Mouse (Mus musculus) neural tube, embryonic 13.5 days (tissue): ENCODE results near the gene Agap1. TPM values are rescaled to one million over a fixed set of nuclear protein-coding genes. Genes with fewer than 3 reads are reported as not detected.

ENCODE experiments used
- ATAC-seq: fragments of 200-750 bp; cut with Nextera tagmentation; 2 replicates; pipeline ENCODE4 v1.8.0; 2017; ENCODE audit warnings: low read depth, mild to moderate bottlenecking, moderate TSS enrichment, moderate library complexity
- H3K27ac ChIP-seq: fragments of 300-500 bp; sonication (generic); replicated peaks from 2 replicates; pipeline ENCODE4 v1.5.1; 2015; ENCODE audit warnings: moderate library complexity, mild to moderate bottlenecking, inconsistent platforms
- H3K27me3 ChIP-seq: fragments of 300-500 bp; sonication (generic); 2 replicates; pipeline ENCODE4 v1.6.1; 2015; ENCODE audit warnings: mild to moderate bottlenecking, inconsistent platforms
- H3K36me3 ChIP-seq: fragments of 300-500 bp; sonication (generic); 2 replicates; pipeline ENCODE4 v1.6.1; 2015; ENCODE audit warnings: mild to moderate bottlenecking, inconsistent platforms
- H3K4me1 ChIP-seq: fragments of 300-500 bp; sonication (generic); replicated peaks from 2 replicates; pipeline ENCODE4 v1.6.1; 2015; ENCODE audit warnings: inconsistent platforms
- H3K4me2 ChIP-seq: fragments of 300-500 bp; sonication (generic); 2 replicates; pipeline ENCODE4 v1.6.1; 2015; ENCODE audit warnings: inconsistent platforms, mild to moderate bottlenecking, moderate library complexity
- H3K4me3 ChIP-seq: fragments of 300-500 bp; sonication (generic); 2 replicates; pipeline ENCODE4 v1.5.1; 2015; ENCODE audit warnings: mild to moderate bottlenecking, inconsistent platforms
- H3K9ac ChIP-seq: fragments of 300-500 bp; sonication (generic); 2 replicates; pipeline ENCODE4 v1.6.1; 2015; ENCODE audit warnings: moderate library complexity, mild to moderate bottlenecking, inconsistent platforms
- H3K9me3 ChIP-seq: fragments of 300-500 bp; sonication (generic); 2 replicates; pipeline ENCODE4 v1.6.1; 2016; ENCODE audit warnings: inconsistent platforms
- WGBS: fragments of 180-500 bp; shearing (Covaris S2); methylation state at CpG from one replicate; pipeline ENCODE4 v1.1.7; 2015; 5-methylcytosine and 5-hydroxymethylcytosine counted together
- polyA plus RNA-seq: library from polyadenylated mRNA; unstranded; fragments of >200 nt; fragmentation: Nextera tagmentation; extraction: Ambion mirVana; gene quantifications from 2 replicates; pipeline ENCODE4 v1.2.1, GENCODE M21; 2015

Agap1 gene
- polyA plus RNA-seq, 1 experiment from 2014 or later, result 48.1 TPM

- H3K4me3 ChIP-seq, result no peak overlapping the region
- no peak overlapping the region for H3K27ac ChIP-seq
- ATAC-seq, result no peak
- no peak overlapping the region for H3K4me2 ChIP-seq
- H3K27me3 ChIP-seq, result no peaks in the 10 kb centered on the region
- 89% methylated on average over 9 of the region's 9 CpGs for WGBS
- peaks cover 41% of the 10 kb centered on the region for H3K4me1 ChIP-seq
- no peak overlapping the region for H3K9ac ChIP-seq
- peaks cover 23% of the 10 kb centered on the region for H3K36me3 ChIP-seq
- H3K9me3 ChIP-seq, result no peaks in the 10 kb centered on the region
Observed at GRCm38 (mm10) chr1:89617336-89617735, 162.7 kb downstream of the Agap1 start.

GRCm38 (mm10) chr1:89619963-89620362 is 165.4 kb downstream of the Agap1 start:
- Histone ChIP-seq H3K27me3 (no peaks in the 10 kb centered on the region), H3K36me3 (peaks cover 15% of the 10 kb centered on the region), H3K4me2 (no peak overlapping the region), H3K27ac (no peak overlapping the region), H3K4me1 (peaks cover 42% of the 10 kb centered on the region), H3K9ac (no peak overlapping the region), H3K4me3 (no peak overlapping the region), H3K9me3 (no peaks in the 10 kb centered on the region)
- 0 out of 2 replicates have a peak, but pooled peaks have one; percentile 7 for ATAC-seq
- 66% methylated on average over 2 of the region's 2 CpGs for WGBS

DNA sequence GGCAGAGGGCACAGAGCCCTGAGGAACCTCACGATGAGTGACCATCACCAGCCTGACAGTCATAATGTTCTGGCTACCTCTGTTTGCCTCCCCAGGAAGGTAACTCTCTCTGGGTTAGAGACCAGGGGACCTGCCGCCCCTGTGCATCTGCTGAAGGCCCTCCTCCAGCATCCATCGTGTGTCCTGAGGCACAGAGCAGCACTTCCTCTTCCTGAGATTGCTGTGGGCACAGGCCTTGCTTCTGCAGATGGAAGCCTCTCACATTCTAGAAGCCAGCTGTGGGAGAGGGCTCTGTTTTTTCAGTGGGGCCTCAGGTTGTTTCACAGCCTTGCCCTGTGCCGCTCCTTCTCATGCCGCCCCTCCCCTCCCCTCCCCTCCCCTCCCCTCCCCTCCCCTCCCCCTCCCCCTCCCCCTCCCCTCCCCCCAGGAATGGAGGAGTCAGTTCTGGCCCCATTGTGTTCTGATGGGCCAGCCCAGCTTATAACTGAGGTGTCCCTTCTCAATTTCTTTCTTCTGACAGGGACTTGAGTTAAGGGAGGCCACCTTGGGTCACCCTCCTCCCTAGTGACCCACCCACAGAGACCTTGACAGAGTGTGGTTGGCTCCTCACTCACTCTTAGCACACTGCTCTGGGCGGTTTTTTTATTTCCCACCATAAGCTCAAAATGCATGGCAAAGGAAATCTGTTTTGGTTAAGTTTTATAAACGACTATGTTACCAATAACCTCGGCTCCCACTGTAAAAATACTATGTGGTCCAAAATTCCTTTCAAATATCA is 166.6 kb downstream of the Agap1 start:
- H3K4me3 ChIP-seq, result no peak overlapping the region
- no peak overlapping the region for H3K27ac ChIP-seq
- H3K4me1 ChIP-seq, result peaks cover 46% of the 10 kb centered on the region
- no peaks in the 10 kb centered on the region for H3K9me3 ChIP-seq
- H3K9ac ChIP-seq, result no peak overlapping the region
- H3K36me3 ChIP-seq, result peaks cover 21% of the 10 kb centered on the region
- ATAC-seq, result no peak
- H3K4me2 ChIP-seq, result no peak overlapping the region
- WGBS, result 76% methylated on average over 8 of the region's 8 CpGs
- H3K27me3 ChIP-seq, result no peaks in the 10 kb centered on the region

- 78% methylated on average over 8 of the region's 8 CpGs for WGBS
- H3K27ac ChIP-seq, result no peak overlapping the region
- no peak overlapping the region for H3K9ac ChIP-seq
Observed at GRCm38 (mm10) chr1:89621952-89622351, 167.3 kb downstream of the Agap1 start.

GRCm38 (mm10) chr1:89622801-89623200 is 168.2 kb downstream of the Agap1 start:
- no peaks in the 10 kb centered on the region for H3K9me3 ChIP-seq
- no peak for ATAC-seq
- no peak overlapping the region for H3K4me3 ChIP-seq
- H3K4me2 ChIP-seq, result no peak overlapping the region
- peaks cover 18% of the 10 kb centered on the region for H3K36me3 ChIP-seq
- H3K4me1 ChIP-seq, result peaks cover 61% of the 10 kb centered on the region
- H3K9ac ChIP-seq, result no peak overlapping the region
- H3K27me3 ChIP-seq, result no peaks in the 10 kb centered on the region
- no peak overlapping the region for H3K27ac ChIP-seq
- 84% methylated on average over 7 of the region's 7 CpGs for WGBS

More at GRCm38 (mm10) chr1:89621952-89622351, 167.3 kb downstream of the Agap1 start:
- Histone ChIP-seq H3K4me2 (no peak overlapping the region), H3K4me3 (no peak overlapping the region), H3K36me3 (peaks cover 18% of the 10 kb centered on the region), H3K4me1 (peaks cover 53% of the 10 kb centered on the region), H3K9me3 (no peaks in the 10 kb centered on the region), H3K27me3 (no peaks in the 10 kb centered on the region)
- ATAC-seq, result no peak

DNA sequence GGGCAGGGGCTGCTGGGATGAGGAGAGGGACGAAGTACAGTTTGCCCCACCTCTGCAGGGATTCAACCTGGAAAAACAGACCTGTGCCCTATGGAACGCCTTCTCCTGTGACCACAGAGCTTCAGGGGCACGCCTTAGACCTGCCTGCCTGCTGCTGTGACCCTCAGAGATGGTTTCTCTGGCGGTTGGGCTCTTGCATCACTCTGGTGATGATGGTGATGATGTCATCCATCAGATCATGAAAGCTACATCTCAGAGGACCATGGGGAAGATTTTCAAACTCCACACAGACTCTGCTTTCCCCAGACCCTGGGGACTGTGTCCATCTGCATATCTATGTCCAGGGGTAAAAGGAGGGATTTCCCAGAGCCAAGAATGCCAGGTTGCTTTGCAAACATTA is 170.7 kb downstream of the Agap1 start:
- Histone ChIP-seq H3K4me3 (no peak overlapping the region), H3K4me2 (no peak overlapping the region), H3K9ac (no peak overlapping the region), H3K4me1 (peaks cover 45% of the 10 kb centered on the region), H3K27ac (no peak overlapping the region), H3K27me3 (no peaks in the 10 kb centered on the region), H3K9me3 (no peaks in the 10 kb centered on the region), H3K36me3 (peaks cover 38% of the 10 kb centered on the region)
- 84% methylated on average over 4 of the region's 4 CpGs for whole genome bisulfite sequencing
- ATAC-seq, result no peak

GRCm38 (mm10) chr1:89625967-89626366 is 171.4 kb downstream of the Agap1 start:
- H3K9ac ChIP-seq, result no peak overlapping the region
- peaks cover 39% of the 10 kb centered on the region for H3K4me1 ChIP-seq
- no peak overlapping the region for H3K27ac ChIP-seq
- no peak for ATAC-seq
- 94% methylated on average over 7 of the region's 7 CpGs for WGBS
- H3K9me3 ChIP-seq, result no peaks in the 10 kb centered on the region
- H3K36me3 ChIP-seq, result peaks cover 44% of the 10 kb centered on the region
- H3K4me2 ChIP-seq, result no peak overlapping the region
- no peak overlapping the region for H3K4me3 ChIP-seq
- no peaks in the 10 kb centered on the region for H3K27me3 ChIP-seq

DNA sequence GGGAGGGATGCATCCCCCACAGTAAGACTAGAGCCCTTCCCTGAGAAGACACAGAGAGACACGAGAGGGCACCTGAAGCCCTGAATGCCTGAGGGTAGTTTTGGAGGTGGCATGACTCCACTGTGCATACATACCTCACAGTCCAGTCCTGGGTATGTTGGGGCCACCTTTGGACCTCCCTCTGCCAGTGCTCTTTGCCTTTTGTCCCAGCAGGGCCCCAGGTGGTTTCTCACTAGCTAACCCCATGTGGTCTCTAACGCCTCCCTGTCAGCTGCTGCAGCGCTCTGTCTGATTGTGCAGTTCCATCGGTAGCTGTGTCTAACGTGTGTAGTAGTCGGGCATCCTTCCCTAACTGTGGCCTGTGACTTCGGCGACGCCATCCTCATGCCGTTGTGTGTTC is 172.3 kb downstream of the Agap1 start:
- Histone ChIP-seq H3K9ac (no peak overlapping the region), H3K4me1 (peaks cover 30% of the 10 kb centered on the region), H3K4me2 (no peak overlapping the region), H3K27ac (peak overlapping the region; percentile 56; the same call in 1 of the 2 replicates), H3K36me3 (peaks cover 45% of the 10 kb centered on the region), H3K27me3 (no peaks in the 10 kb centered on the region), H3K9me3 (no peaks in the 10 kb centered on the region), H3K4me3 (no peak overlapping the region)
- WGBS, result 60% methylated on average over 10 of the region's 10 CpGs
- no peak for ATAC-seq

- H3K4me2 ChIP-seq, result no peak overlapping the region
- H3K9me3 ChIP-seq, result no peaks in the 10 kb centered on the region
- H3K27ac ChIP-seq, result 0 out of 2 replicates have a peak overlapping the region, but pooled peaks have one; percentile 56
- H3K4me3 ChIP-seq, result no peak overlapping the region
- no peaks in the 10 kb centered on the region for H3K27me3 ChIP-seq
- whole genome bisulfite sequencing, result 58% methylated on average over 3 of the region's 3 CpGs
- H3K4me1 ChIP-seq, result peaks cover 26% of the 10 kb centered on the region
- H3K9ac ChIP-seq, result no peak overlapping the region
- peaks cover 50% of the 10 kb centered on the region for H3K36me3 ChIP-seq
- ATAC-seq, result no peak
Observed at GRCm38 (mm10) chr1:89627650-89628049, 173.0 kb downstream of the Agap1 start.

GRCm38 (mm10) chr1:89630836-89631235 is 176.2 kb downstream of the Agap1 start:
- peaks cover 25% of the 10 kb centered on the region for H3K4me1 ChIP-seq
- no peak for ATAC-seq
- no peak overlapping the region for H3K27ac ChIP-seq
- 94% methylated on average over 4 of the region's 4 CpGs for WGBS
- peaks cover 57% of the 10 kb centered on the region for H3K36me3 ChIP-seq
- H3K9ac ChIP-seq, result no peak overlapping the region
- H3K9me3 ChIP-seq, result no peaks in the 10 kb centered on the region
- no peak overlapping the region for H3K4me3 ChIP-seq
- no peaks in the 10 kb centered on the region for H3K27me3 ChIP-seq
- H3K4me2 ChIP-seq, result no peak overlapping the region

- no peak for ATAC-seq
- peaks cover 65% of the 10 kb centered on the region for H3K36me3 ChIP-seq
Observed at GRCm38 (mm10) chr1:89631747-89632146, 177.1 kb downstream of the Agap1 start.

GRCm38 (mm10) chr1:89634055-89634454 is 179.4 kb downstream of the Agap1 start:
- H3K4me2 ChIP-seq, result no peak overlapping the region
- H3K4me1 ChIP-seq, result peaks cover 6% of the 10 kb centered on the region
- no peaks in the 10 kb centered on the region for H3K27me3 ChIP-seq
- no peaks in the 10 kb centered on the region for H3K9me3 ChIP-seq
- H3K4me3 ChIP-seq, result no peak overlapping the region
- no peak overlapping the region for H3K27ac ChIP-seq
- ATAC-seq, result no peak
- no peak overlapping the region for H3K9ac ChIP-seq
- peaks cover 77% of the 10 kb centered on the region for H3K36me3 ChIP-seq
- 72% methylated on average over 14 of the region's 14 CpGs for WGBS

More at GRCm38 (mm10) chr1:89631747-89632146, 177.1 kb downstream of the Agap1 start:
- Histone ChIP-seq H3K9me3 (no peaks in the 10 kb centered on the region), H3K4me2 (no peak overlapping the region), H3K9ac (no peak overlapping the region), H3K4me3 (no peak overlapping the region), H3K27me3 (no peaks in the 10 kb centered on the region), H3K4me1 (peaks cover 16% of the 10 kb centered on the region), H3K27ac (no peak overlapping the region)
- WGBS, result 40% methylated on average over 1 of the region's 1 CpGs

- Histone ChIP-seq H3K9me3 (no peaks in the 10 kb centered on the region), H3K4me3 (no peak overlapping the region), H3K9ac (no peak overlapping the region), H3K27me3 (no peaks in the 10 kb centered on the region), H3K27ac (no peak overlapping the region), H3K36me3 (peaks cover 66% of the 10 kb centered on the region), H3K4me1 (no peaks in the 10 kb centered on the region), H3K4me2 (no peak overlapping the region)
- 99% methylated on average over 2 of the region's 2 CpGs for WGBS
- ATAC-seq, result no peak
Observed at GRCm38 (mm10) chr1:89635131-89635530, 180.5 kb downstream of the Agap1 start.
